Mouse (Mus musculus) E14TG2a.4 (cell line): Measurements from ENCODE around the gene Gm1123.

Experiments
- CTCF ChIP-seq: conservative IDR thresholded peaks from 2 replicates; pipeline ENCODE4 v1.5.1; 2014; ENCODE audit warnings: low read length
- NANOG ChIP-seq: IDR thresholded peaks from 2 replicates; pipeline ENCODE4 v1.6.1; 2014; ENCODE audit warnings: borderline replicate concordance, low read length, mixed read lengths
- POU5F1 ChIP-seq: IDR thresholded peaks from 2 replicates; pipeline ENCODE4 v1.6.1; 2014; ENCODE audit warnings: low read length, borderline replicate concordance

DNA sequence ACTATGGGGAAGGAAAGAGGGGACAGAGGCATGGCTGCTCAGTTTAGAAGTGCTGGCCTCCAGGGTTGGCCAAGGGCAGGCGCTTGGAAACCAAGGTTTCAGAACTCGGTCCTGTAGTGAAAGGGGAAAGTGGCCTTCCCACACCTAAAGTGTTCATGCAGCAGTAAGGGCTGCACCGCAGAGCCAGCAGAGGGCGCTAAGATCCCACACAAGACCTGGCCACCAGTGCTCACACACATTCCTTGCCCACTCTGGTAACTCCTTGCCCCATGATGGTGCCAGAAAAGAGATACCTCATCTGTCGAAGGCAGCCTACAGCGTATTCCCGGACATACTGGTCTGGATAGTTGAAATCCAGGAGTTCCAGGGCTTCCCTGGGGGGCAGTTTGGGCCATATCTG, 27.0 kb upstream of the Gm1123 start:
- TF ChIP-seq CTCF (peak; percentile 88), POU5F1 (no peak), NANOG (no peak)
